Mouse (Mus musculus) heart, adult 8-10 months (tissue): Measurements from ENCODE around the gene AW822073. TPM values are rescaled to one million over a fixed set of nuclear protein-coding genes. Genes with fewer than 3 reads are reported as not detected.
"Not testable (repeated sequence)": the region's sequence is repeated elsewhere in the genome, so short reads cannot be mapped to it uniquely, and the experiment has no call there.

Experiments
- DNase-seq: peaks from one replicate; pipeline ENCODE4 v3.0.0; 2022; ENCODE audit warnings: low spot score
- total RNA-seq, 4 experiments: library from RNA; stranded (reverse); gene quantifications; 2 replicates each; pipeline ENCODE4 v1.2.4; 2022

The AW822073 gene
- not detected for total RNA-seq

- DNase-seq, result not testable (repeated sequence)
Measured at GRCm38 (mm10) chr10:58224827-58225785, at the start of gene AW822073. Gene AW822073 (minus strand): TSS chr10:58224930.

GRCm38 (mm10) chr10:58258466-58258865, 33.7 kb upstream of the AW822073 start:
- no peak for DNase-seq

- no peak for DNase-seq
Measured at GRCm38 (mm10) chr10:58255954-58256353, 31.2 kb upstream of the AW822073 start.

GRCm38 (mm10) chr10:58255213-58255892, 30.6 kb upstream of the AW822073 start, which contains the start of gene Gcc2:
Gene Gcc2 (plus strand): TSS chr10:58255497.
- DNase-seq, result peak; percentile 93

- DNase-seq, result no peak
Measured at GRCm38 (mm10) chr10:58254635-58255175, 30.0 kb upstream of the AW822073 start.

- DNase-seq, result no peak
Measured at GRCm38 (mm10) chr10:58249535-58249934, 24.8 kb upstream of the AW822073 start.

GRCm38 (mm10) chr10:58238984-58239740, 14.4 kb upstream of the AW822073 start:
- not testable (repeated sequence) for DNase-seq

- no peak for DNase-seq
Measured at GRCm38 (mm10) chr10:58236613-58237012, 11.9 kb upstream of the AW822073 start, which contains the start of gene Gm4981. Gene Gm4981 (minus strand): TSS chr10:58236701.

- DNase-seq, result not testable (repeated sequence)
Measured at GRCm38 (mm10) chr10:58234985-58235384, 10.3 kb upstream of the AW822073 start.

- not testable (repeated sequence) for DNase-seq
Measured at GRCm38 (mm10) chr10:58233740-58234121, 9.0 kb upstream of the AW822073 start.

- DNase-seq, result not testable (repeated sequence)
Measured at GRCm38 (mm10) chr10:58233054-58233739, 8.5 kb upstream of the AW822073 start.

- DNase-seq, result not testable (repeated sequence)
Measured at GRCm38 (mm10) chr10:58232641-58232969, 7.9 kb upstream of the AW822073 start, which contains the start of gene Duxf3. Gene Duxf3 (minus strand): TSS chr10:58232675.

GRCm38 (mm10) chr10:58231779-58232640, 7.3 kb upstream of the AW822073 start:
- peak; percentile 71 for DNase-seq

GRCm38 (mm10) chr10:58231088-58231487, 6.4 kb upstream of the AW822073 start:
- DNase-seq, result not testable (repeated sequence)

- not testable (repeated sequence) for DNase-seq
Measured at GRCm38 (mm10) chr10:58230021-58230420, 5.3 kb upstream of the AW822073 start.

- DNase-seq, result not testable (repeated sequence)
Measured at GRCm38 (mm10) chr10:58227798-58228197, 3.1 kb upstream of the AW822073 start.

- not testable (repeated sequence) for DNase-seq
Measured at GRCm38 (mm10) chr10:58226357-58226756, 1.6 kb upstream of the AW822073 start.

GRCm38 (mm10) chr10:58223972-58224805, 541 bp downstream of the AW822073 start:
- DNase-seq, result not testable (repeated sequence)

- DNase-seq, result not testable (repeated sequence)
Measured at GRCm38 (mm10) chr10:58223161-58223560, 1.6 kb downstream of the AW822073 start.
